ENCODE assay signal across 10 mouse cellular contexts in the genomic region with DNA sequence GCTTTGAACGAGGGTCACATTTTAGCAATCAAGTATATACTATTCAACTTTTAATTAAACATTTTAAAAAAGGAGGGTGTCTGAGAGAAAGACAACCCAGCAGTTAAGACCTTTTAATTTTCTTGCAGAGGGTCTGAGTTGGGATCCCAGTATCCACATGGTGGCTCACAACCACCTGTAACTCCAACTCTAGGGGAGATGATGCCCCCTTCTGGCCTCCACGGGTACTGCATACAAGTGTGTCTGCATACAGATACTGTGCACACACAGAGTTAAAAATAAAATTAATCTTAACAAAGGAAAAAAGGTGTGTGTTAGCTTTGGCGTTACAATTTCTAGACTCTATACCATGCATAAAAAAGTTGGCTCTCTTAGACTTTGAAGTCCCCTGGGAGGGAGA.
DNase-seq lines count a peak whose midpoint lies in the region; ATAC-seq and TF ChIP-seq lines count a peak whose summit lies in the region.
"Had no signal": no experiment of that assay in that cellular context is flagged by ENCODE, and none has a peak within 500 bp of the region (broad histone marks: within the 10 kb centered on the region; RNA-seq: fewer than 3 reads in every experiment).

No protein-coding gene starts in this region.

- H3K9me3 ChIP-seq in intestine, postnatal 0 days (ENCODE audit: control insufficient read depth) = no peaks in the 10 kb centered on the region
- no peaks in the 10 kb centered on the region for H3K9me3 ChIP-seq in intestine, embryonic 15.5 days
- H3K9me3 ChIP-seq in hindbrain, embryonic 12.5 days (replicated peaks) = no peaks in the 10 kb centered on the region
- H3K9me3 ChIP-seq: liver, embryonic 15.5 days had no signal

- no peaks in the 10 kb centered on the region for H3K36me3 ChIP-seq in intestine, postnatal 0 days (ENCODE audit: control insufficient read depth, insufficient read depth)
- no peaks in the 10 kb centered on the region for H3K36me3 ChIP-seq in intestine, embryonic 15.5 days
- peaks cover 4% of the 10 kb centered on the region for H3K36me3 ChIP-seq in spleen, adult 2 months (ENCODE audit: control insufficient read depth, insufficient read depth, low read length)
- no peaks in the 10 kb centered on the region for H3K36me3 ChIP-seq in hindbrain, embryonic 12.5 days
- H3K36me3 ChIP-seq: liver, embryonic 15.5 days had no signal

- no peak for TF ChIP-seq POLR2A in spleen, adult 2 months (IDR thresholded peaks at IDR 0.05; ENCODE audit: low read depth, low read length)
- TF ChIP-seq POLR2A in bone marrow, adult 2 months (IDR thresholded peaks at IDR 0.05; ENCODE audit: borderline replicate concordance, control insufficient read depth, low read depth, low read length) = no peak

- H3K4me2 ChIP-seq in intestine, postnatal 0 days (replicated peaks; ENCODE audit: low read depth) = no peak overlapping the region
- no peak overlapping the region for H3K4me2 ChIP-seq in intestine, embryonic 15.5 days (replicated peaks)
- no peak overlapping the region for H3K4me2 ChIP-seq in hindbrain, embryonic 12.5 days (replicated peaks)
- H3K4me2 ChIP-seq: liver, embryonic 15.5 days had no signal

- no peak overlapping the region for H3K27ac ChIP-seq in intestine, postnatal 0 days (ENCODE audit: low read depth, low read length)
- no peak overlapping the region for H3K27ac ChIP-seq in intestine, embryonic 15.5 days
- no peak overlapping the region for H3K27ac ChIP-seq in spleen, adult 2 months (ENCODE audit: insufficient read depth, low read length)
- H3K27ac ChIP-seq in bone marrow, adult 2 months (ENCODE audit: control insufficient read depth, insufficient read depth, low read depth, low read length, poor library complexity) = no peak overlapping the region
- no peak overlapping the region for H3K27ac ChIP-seq in hindbrain, embryonic 12.5 days
- H3K27ac ChIP-seq: liver, embryonic 15.5 days had no signal

- 67% methylated on average over 3 of the region's 3 CpGs for WGBS in intestine, postnatal 0 days
- 64% methylated on average over 3 of the region's 3 CpGs for WGBS in intestine, embryonic 15.5 days
- WGBS in spleen, adult 2 months = 81% methylated on average over 3 of the region's 3 CpGs
- 80% methylated on average over 3 of the region's 3 CpGs for WGBS in bone marrow, adult 2 months
- WGBS in hindbrain, embryonic 12.5 days = 67% methylated on average over 3 of the region's 3 CpGs

- no peaks in the 10 kb centered on the region for H3K27me3 ChIP-seq in intestine, postnatal 0 days (replicated peaks; ENCODE audit: control insufficient read depth, insufficient read depth, low read length)
- H3K27me3 ChIP-seq in intestine, embryonic 15.5 days (replicated peaks) = no peaks in the 10 kb centered on the region
- H3K27me3 ChIP-seq in spleen, adult 2 months (ENCODE audit: control insufficient read depth, insufficient read depth, low read length) = no peaks in the 10 kb centered on the region
- no peaks in the 10 kb centered on the region for H3K27me3 ChIP-seq in hindbrain, embryonic 12.5 days
- H3K27me3 ChIP-seq: liver, embryonic 15.5 days had no signal

- DNase-seq in spleen, adult 2 months (ENCODE audit: low read depth in 1 of 2, low spot score in 2 of 2) = no peak
- DNase-seq in spleen, adult 12 weeks (ENCODE audit: low spot score) = no peak
- peak; percentile 35 for DNase-seq in thymus, postnatal 25 days
- DNase-seq: embryo, embryonic 11 days had no signal

- H3K4me1 ChIP-seq in intestine, postnatal 0 days (replicated peaks; ENCODE audit: control insufficient read depth, insufficient read depth, low read length) = no peaks in the 10 kb centered on the region
- no peaks in the 10 kb centered on the region for H3K4me1 ChIP-seq in intestine, embryonic 15.5 days (replicated peaks)
- H3K4me1 ChIP-seq in spleen, adult 2 months (ENCODE audit: control insufficient read depth, insufficient read depth, insufficient read length) = no peaks in the 10 kb centered on the region
- no peaks in the 10 kb centered on the region for H3K4me1 ChIP-seq in bone marrow, adult 2 months (ENCODE audit: control insufficient read depth, insufficient read depth, low read length)
- H3K4me1 ChIP-seq in hindbrain, embryonic 12.5 days = no peaks in the 10 kb centered on the region
- H3K4me1 ChIP-seq: liver, embryonic 15.5 days had no signal

- ATAC-seq in intestine, postnatal 0 days = no peak
- no peak for ATAC-seq in intestine, embryonic 15.5 days
- no peak for ATAC-seq in frontal cortex, adult (ENCODE audit: low TSS enrichment)
- ATAC-seq in hindbrain, embryonic 12.5 days (ENCODE audit: low FRiP score) = no peak

- peak; percentile 51 for TF ChIP-seq CTCF in intestine, postnatal 0 days (IDR thresholded peaks at IDR 0.05; ENCODE audit: low read depth)
- peak; percentile 16; the same call in 1 of the 2 replicates for TF ChIP-seq CTCF in spleen, adult 2 months (IDR thresholded peaks at IDR 0.05; ENCODE audit: extremely low read depth, insufficient read depth, insufficient read length, insufficient replicate concordance)
- TF ChIP-seq CTCF in bone marrow, adult 2 months (IDR thresholded peaks at IDR 0.05; ENCODE audit: control insufficient read depth, insufficient read depth, low read length) = peak; percentile 34

- no peak overlapping the region for H3K4me3 ChIP-seq in intestine, postnatal 0 days (ENCODE audit: low read depth, low read length)
- no peak overlapping the region for H3K4me3 ChIP-seq in intestine, embryonic 15.5 days (replicated peaks)
- no peak overlapping the region for H3K4me3 ChIP-seq in spleen, adult 2 months (ENCODE audit: extremely low read depth, insufficient read depth, insufficient read length)
- no peak overlapping the region for H3K4me3 ChIP-seq in bone marrow, adult 2 months (replicated peaks; ENCODE audit: control insufficient read depth, low read depth, low read length)
- H3K4me3 ChIP-seq in hindbrain, embryonic 12.5 days = no peak overlapping the region
- H3K4me3 ChIP-seq: liver, embryonic 15.5 days had no signal

- H3K9ac ChIP-seq in intestine, postnatal 0 days (ENCODE audit: low read depth, low read length) = no peak overlapping the region
- no peak overlapping the region for H3K9ac ChIP-seq in intestine, embryonic 15.5 days
- H3K9ac ChIP-seq in hindbrain, embryonic 12.5 days = no peak overlapping the region
- H3K9ac ChIP-seq: liver, embryonic 15.5 days had no signal
